ENCODE assay signal across 16 mouse cellular contexts in genomic region chr6:108487300-108487835, GRCm38 (mm10).
DNase-seq lines count a peak whose midpoint lies in the region; ATAC-seq and TF ChIP-seq lines count a peak whose summit lies in the region.
"Had no signal": no experiment of that assay in that cellular context is flagged by ENCODE, and none has a peak within 500 bp of the region (broad histone marks: within the 10 kb centered on the region; RNA-seq: fewer than 3 reads in every experiment).

No protein-coding gene starts in this region.

- no peak overlapping the region for H3K9ac ChIP-seq in liver, postnatal 0 days (replicated peaks)
- H3K9ac ChIP-seq in liver, embryonic 12.5 days, result no peak overlapping the region
- H3K9ac ChIP-seq in intestine, embryonic 16.5 days (ENCODE audit: low read depth, low read length), result no peak overlapping the region
- no peak overlapping the region for H3K9ac ChIP-seq in stomach, embryonic 15.5 days
- H3K9ac ChIP-seq: heart, embryonic 12.5 days; hindbrain, embryonic 14.5 days; limb, embryonic 15.5 days; midbrain, embryonic 12.5 days had no signal

- no peaks in the 10 kb centered on the region for H3K9me3 ChIP-seq in liver, postnatal 0 days (ENCODE audit: low read length)
- H3K9me3 ChIP-seq in liver, embryonic 12.5 days (replicated peaks), result no peaks in the 10 kb centered on the region
- H3K9me3 ChIP-seq in intestine, embryonic 16.5 days (ENCODE audit: control insufficient read depth, low read length), result no peaks in the 10 kb centered on the region
- H3K9me3 ChIP-seq in stomach, embryonic 15.5 days, result no peaks in the 10 kb centered on the region
- H3K9me3 ChIP-seq: embryonic facial prominence, embryonic 10.5 days; heart, embryonic 12.5 days; limb, embryonic 15.5 days; midbrain, embryonic 12.5 days had no signal

- no peaks in the 10 kb centered on the region for H3K27me3 ChIP-seq in liver, postnatal 0 days (ENCODE audit: insufficient read depth, low read length)
- no peaks in the 10 kb centered on the region for H3K27me3 ChIP-seq in liver, embryonic 12.5 days (replicated peaks)
- H3K27me3 ChIP-seq in intestine, embryonic 16.5 days (replicated peaks; ENCODE audit: control insufficient read depth, insufficient read depth, low read length), result no peaks in the 10 kb centered on the region
- no peaks in the 10 kb centered on the region for H3K27me3 ChIP-seq in stomach, embryonic 15.5 days (replicated peaks)
- H3K27me3 ChIP-seq: heart, embryonic 12.5 days; limb, embryonic 15.5 days; midbrain, embryonic 12.5 days had no signal

- H3K36me3 ChIP-seq in liver, postnatal 0 days (replicated peaks; ENCODE audit: insufficient read depth, low read length), result peaks cover 3% of the 10 kb centered on the region
- H3K36me3 ChIP-seq in liver, embryonic 12.5 days, result peaks cover 29% of the 10 kb centered on the region; the same call in 1 of the 2 replicates
- no peaks in the 10 kb centered on the region for H3K36me3 ChIP-seq in intestine, embryonic 16.5 days (ENCODE audit: control insufficient read depth, insufficient read depth, low read length)
- 0 out of 2 replicates have a peak, but pooled peaks cover 6% of the 10 kb centered on the region for H3K36me3 ChIP-seq in stomach, embryonic 15.5 days
- H3K36me3 ChIP-seq: midbrain, embryonic 12.5 days had no signal

- 0 out of 2 replicates have a peak overlapping the region, but pooled peaks have one; percentile 11 for H3K27ac ChIP-seq in liver, postnatal 0 days (ENCODE audit: low read depth)
- no peak overlapping the region for H3K27ac ChIP-seq in liver, embryonic 12.5 days
- H3K27ac ChIP-seq in intestine, embryonic 16.5 days (ENCODE audit: low read length), result peak overlapping the region; percentile 58; the same call in 1 of the 2 replicates
- no peak overlapping the region for H3K27ac ChIP-seq in stomach, embryonic 15.5 days
- H3K27ac ChIP-seq: embryonic facial prominence, embryonic 10.5 days; hindbrain, embryonic 14.5 days; limb, embryonic 15.5 days; midbrain, embryonic 12.5 days had no signal

- H3K4me1 ChIP-seq in liver, postnatal 0 days (ENCODE audit: insufficient read depth), result peaks cover 7% of the 10 kb centered on the region; the same call in 1 of the 2 replicates
- H3K4me1 ChIP-seq in liver, embryonic 12.5 days, result no peaks in the 10 kb centered on the region
- H3K4me1 ChIP-seq in intestine, embryonic 16.5 days (ENCODE audit: control insufficient read depth, insufficient read depth, low read length), result peaks cover 10% of the 10 kb centered on the region
- no peaks in the 10 kb centered on the region for H3K4me1 ChIP-seq in stomach, embryonic 15.5 days
- H3K4me1 ChIP-seq: limb, embryonic 15.5 days; midbrain, embryonic 12.5 days had no signal

- no peak for ATAC-seq in liver, postnatal 0 days
- ATAC-seq in liver, embryonic 12.5 days, result no peak
- no peak for ATAC-seq in intestine, embryonic 16.5 days
- peak; percentile 47; the same call in 1 of the 2 replicates for ATAC-seq in stomach, embryonic 15.5 days (ENCODE audit: insufficient read depth, low FRiP score, low read depth)

- no peak for TF ChIP-seq EP300 in liver, postnatal 0 days (IDR thresholded peaks at IDR 0.05; ENCODE audit: low read depth)

- WGBS in liver, postnatal 0 days (ENCODE audit: insufficient replicate concordance), result 59% methylated on average over 10 of the region's 10 CpGs
- WGBS in liver, embryonic 12.5 days (ENCODE audit: insufficient replicate concordance), result 68% methylated on average over 10 of the region's 10 CpGs
- 40% methylated on average over 10 of the region's 10 CpGs for WGBS in intestine, embryonic 16.5 days
- WGBS in stomach, embryonic 15.5 days, result 32% methylated on average over 10 of the region's 10 CpGs

- H3K4me3 ChIP-seq in liver, postnatal 0 days (ENCODE audit: low read depth, low read length), result no peak overlapping the region
- no peak overlapping the region for H3K4me3 ChIP-seq in liver, embryonic 12.5 days
- H3K4me3 ChIP-seq in intestine, embryonic 16.5 days (ENCODE audit: low read length), result no peak overlapping the region
- H3K4me3 ChIP-seq in stomach, embryonic 15.5 days (replicated peaks), result no peak overlapping the region
- H3K4me3 ChIP-seq: embryonic facial prominence, embryonic 10.5 days; heart, embryonic 12.5 days; limb, embryonic 15.5 days; midbrain, embryonic 12.5 days had no signal

- H3K4me2 ChIP-seq in liver, postnatal 0 days (ENCODE audit: low read depth, low read length), result no peak overlapping the region
- no peak overlapping the region for H3K4me2 ChIP-seq in liver, embryonic 12.5 days
- H3K4me2 ChIP-seq in intestine, embryonic 16.5 days (ENCODE audit: low read depth, low read length), result no peak overlapping the region
- no peak overlapping the region for H3K4me2 ChIP-seq in stomach, embryonic 15.5 days
- H3K4me2 ChIP-seq: heart, embryonic 12.5 days; hindbrain, embryonic 14.5 days; limb, embryonic 15.5 days; midbrain, embryonic 12.5 days had no signal

- TF ChIP-seq CTCF in liver, postnatal 0 days (IDR thresholded peaks at IDR 0.05; ENCODE audit: low read depth), result no peak

- no peak for DNase-seq in liver, postnatal 0 days
- peak; percentile 29 for DNase-seq in lung, postnatal 14 days
- no peak for DNase-seq in urinary bladder, postnatal 25 days (ENCODE audit: low spot score)
- DNase-seq in spleen, adult 12 weeks (ENCODE audit: low spot score), result no peak
- DNase-seq: B cell, adult 2 months; cerebellum, adult 8-10 months; heart, postnatal 14 days; thymus, postnatal 4 days had no signal

Comparison
In these comparisons a context has a peak if more than half of its experiments do, and no peak if none do; other contexts are left out.
1. H3K27ac ChIP-seq: peak in liver, postnatal 0 days (single experiment) and intestine, embryonic 16.5 days (single experiment); none in liver, embryonic 12.5 days (single experiment) and stomach, embryonic 15.5 days (single experiment).